Mouse (Mus musculus): ENCODE results near the gene Ibsp. TPM values are rescaled to one million over a fixed set of nuclear protein-coding genes. Genes with fewer than 3 reads are reported as not detected.

Ibsp gene
- not detected for polyA plus RNA-seq (2015; fragmentation: Illumina TruSeq; extraction: RNeasy Lipid Tissue Mini Kit (QIAGEN cat#74804); ENCODE audit: insufficient read depth, low replicate concordance)

GRCm38 (mm10) chr5:104298994-104299393 is at the start of gene Ibsp:
TSS of gene Ibsp (plus strand) at chr5:104299171.

DNA sequence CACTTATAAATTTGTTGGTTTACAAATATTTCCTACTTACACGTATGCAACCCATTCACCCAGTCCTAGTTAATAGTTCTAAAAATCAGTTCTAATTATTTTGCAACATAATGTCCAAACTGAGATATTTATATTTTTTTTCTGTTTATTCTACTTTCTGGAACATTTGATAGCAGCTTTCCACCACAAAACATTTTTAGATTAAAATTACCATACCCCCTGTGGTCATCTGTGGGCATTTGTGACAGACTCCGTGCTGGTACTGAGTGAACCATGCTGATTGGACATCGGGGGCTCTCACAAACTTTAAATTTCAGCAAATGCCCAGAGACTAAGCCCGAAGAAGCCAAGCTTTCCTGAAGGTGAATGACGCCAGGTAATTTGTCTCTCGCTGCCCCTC is 26.1 kb downstream of the Ibsp start, which contains the start of gene Mepe:
TSS of gene Mepe (plus strand) at position 301 of the 400 bp plus-strand sequence.

Other genes starting within 250 kb of the Ibsp start
- not detected for gene Gm17660, start 221.6 kb upstream of the Ibsp start, polyA plus RNA-seq (2015; fragmentation: Illumina TruSeq; extraction: RNeasy Lipid Tissue Mini Kit (QIAGEN cat#74804); ENCODE audit: insufficient read depth, low replicate concordance)
- 80.1 TPM for gene Sparcl1, start 185.4 kb upstream of the Ibsp start, polyA plus RNA-seq (2015; fragmentation: Illumina TruSeq; extraction: RNeasy Lipid Tissue Mini Kit (QIAGEN cat#74804); ENCODE audit: insufficient read depth, low replicate concordance)
- gene Dspp, start 128.5 kb upstream of the Ibsp start, polyA plus RNA-seq (2015; fragmentation: Illumina TruSeq; extraction: RNeasy Lipid Tissue Mini Kit (QIAGEN cat#74804); ENCODE audit: insufficient read depth, low replicate concordance) = not detected
- 0.15 TPM for gene Dmp1, start 96.6 kb upstream of the Ibsp start, polyA plus RNA-seq (2015; fragmentation: Illumina TruSeq; extraction: RNeasy Lipid Tissue Mini Kit (QIAGEN cat#74804); ENCODE audit: insufficient read depth, low replicate concordance)
- gene Mepe, start 26.2 kb downstream of the Ibsp start, polyA plus RNA-seq (2015; fragmentation: Illumina TruSeq; extraction: RNeasy Lipid Tissue Mini Kit (QIAGEN cat#74804); ENCODE audit: insufficient read depth, low replicate concordance) = not detected
- 0.84 TPM for gene Spp1, start 135.9 kb downstream of the Ibsp start, polyA plus RNA-seq (2015; fragmentation: Illumina TruSeq; extraction: RNeasy Lipid Tissue Mini Kit (QIAGEN cat#74804); ENCODE audit: insufficient read depth, low replicate concordance)
- gene Pkd2, start 160.3 kb downstream of the Ibsp start, polyA plus RNA-seq (2015; fragmentation: Illumina TruSeq; extraction: RNeasy Lipid Tissue Mini Kit (QIAGEN cat#74804); ENCODE audit: insufficient read depth, low replicate concordance) = 17.3 TPM
- 8.0 TPM for gene BC005561, start 209.2 kb downstream of the Ibsp start, polyA plus RNA-seq (2015; fragmentation: Illumina TruSeq; extraction: RNeasy Lipid Tissue Mini Kit (QIAGEN cat#74804); ENCODE audit: insufficient read depth, low replicate concordance)